Mouse (Mus musculus) liver, adult (tissue): ENCODE results near the gene Ecm1.

Experiments used
- GATA4 ChIP-seq: IDR thresholded peaks from 2 replicates; pipeline ENCODE4 v1.6.1; 2014; ENCODE audit warnings: mild to moderate bottlenecking, low read length; ENCODE audit not compliant: insufficient replicate concordance

The Ecm1 gene

DNA sequence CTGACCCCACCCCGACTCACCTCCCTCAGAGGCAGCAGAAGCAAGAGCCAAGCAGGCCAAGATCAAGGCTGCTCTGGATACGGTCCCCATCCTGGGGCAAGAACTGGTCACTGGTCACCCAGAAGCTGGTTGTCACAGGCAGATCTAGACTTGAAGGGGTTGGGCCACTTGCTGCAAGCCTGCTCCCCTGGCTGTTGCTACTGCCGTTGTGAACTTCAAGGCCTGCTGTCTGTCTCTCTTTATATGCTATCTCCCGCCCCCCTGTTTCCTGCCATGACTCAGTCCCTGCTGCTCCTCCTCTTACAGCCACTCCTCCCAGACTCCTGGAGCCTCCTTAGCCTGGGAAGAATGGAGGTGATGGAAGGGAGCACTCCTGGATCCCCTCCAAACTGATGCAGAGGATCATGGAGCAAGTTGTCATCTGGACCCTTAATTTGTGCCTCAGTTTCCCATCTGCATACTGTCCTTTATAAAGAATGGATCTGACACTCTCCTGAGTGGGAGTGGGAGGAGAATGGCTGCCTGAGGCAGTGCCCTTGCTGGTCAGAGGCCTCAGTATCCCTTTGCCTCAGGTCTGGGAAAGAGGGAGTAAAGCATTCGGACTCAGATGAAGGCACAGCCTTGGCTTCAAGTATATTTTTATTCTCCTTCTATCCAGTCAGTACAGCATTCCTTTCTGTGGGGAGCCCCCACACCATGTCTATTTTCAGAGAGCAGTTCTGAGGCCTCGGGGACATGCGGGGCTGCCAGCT is at the start of gene Ecm1:
Ecm1 (minus strand) TSS at position 217 of the 752 bp plus-strand sequence.
- TF ChIP-seq GATA4, result no peak; the same call in 1 of the 2 replicates

DNA sequence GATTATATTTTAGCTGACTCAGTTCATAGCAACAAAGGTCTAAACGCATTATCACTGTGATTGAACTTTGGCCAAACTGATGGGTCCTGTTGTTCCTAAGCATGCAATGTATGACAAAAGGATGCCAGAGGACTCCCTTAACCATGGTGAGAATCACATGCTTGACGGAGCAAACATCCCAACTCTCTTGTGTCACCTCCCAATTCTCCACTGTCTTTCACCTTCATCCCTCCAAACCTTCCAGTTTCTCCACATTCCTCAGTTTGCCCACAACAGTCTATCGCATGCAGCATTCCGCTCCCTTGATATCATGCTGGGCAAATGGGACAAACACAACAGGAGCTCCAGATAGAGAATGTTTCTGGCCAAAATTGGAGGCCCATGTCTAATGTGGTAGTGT is 46.1 kb upstream of the Ecm1 start:
- TF ChIP-seq GATA4, result no peak

DNA sequence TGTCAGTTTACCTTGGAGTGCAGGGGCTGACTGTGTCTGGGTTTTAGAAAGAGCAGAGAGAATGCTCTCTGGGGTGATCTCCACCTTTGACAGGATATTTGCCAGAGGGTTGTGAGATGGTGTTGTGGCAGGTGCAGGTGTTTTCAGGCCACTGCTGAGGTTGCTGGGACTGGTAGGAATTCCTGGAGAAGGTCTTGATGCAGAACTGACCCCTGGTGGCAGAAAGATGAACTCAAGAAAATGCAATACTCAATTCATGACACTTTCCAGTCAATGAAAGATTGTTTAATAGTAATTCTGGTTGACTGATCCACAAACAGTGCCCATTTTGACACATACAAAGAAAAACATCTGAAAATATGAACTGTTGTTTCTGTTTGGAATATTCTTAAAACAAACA is 32.6 kb upstream of the Ecm1 start:
- no peak for TF ChIP-seq GATA4

DNA sequence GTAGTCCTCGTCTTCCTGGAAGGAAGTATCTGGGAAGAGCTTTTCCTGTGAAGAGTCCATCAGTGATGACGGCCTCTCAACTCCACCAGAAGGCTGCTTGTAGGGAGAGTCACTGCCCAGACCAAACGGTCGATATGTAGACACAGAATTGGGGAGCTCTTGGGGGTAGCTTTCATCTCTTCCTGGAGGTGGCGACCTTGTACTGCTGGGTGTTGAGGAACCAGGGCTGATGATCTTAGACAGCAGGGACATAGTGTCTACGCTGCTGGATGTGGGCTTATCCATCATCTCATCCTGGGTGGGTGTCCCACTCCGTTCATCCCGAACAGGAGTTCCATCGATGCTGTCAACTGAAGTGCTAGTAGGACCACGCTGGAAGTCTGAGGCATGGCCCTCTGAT is 26.2 kb upstream of the Ecm1 start:
- no peak for TF ChIP-seq GATA4

DNA sequence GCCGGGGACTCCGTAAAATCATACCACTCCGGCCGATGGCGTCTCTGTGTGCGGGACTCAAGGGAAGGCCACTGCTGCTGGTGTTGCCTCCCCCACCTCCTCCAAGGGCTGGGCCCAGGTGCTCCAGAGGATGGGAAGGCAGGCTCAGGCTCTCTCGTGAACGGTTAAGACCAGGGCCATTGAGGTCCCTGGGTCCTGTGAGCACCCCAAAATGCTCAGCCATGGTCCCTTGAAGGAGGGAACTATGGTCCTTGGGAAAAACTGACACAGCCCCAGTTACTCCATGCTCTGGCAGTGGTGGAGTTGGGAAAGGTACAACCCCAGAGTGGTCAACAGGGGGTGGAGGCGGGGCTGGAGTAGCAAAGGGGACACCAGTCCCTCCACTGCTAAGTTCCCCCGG is 24.4 kb upstream of the Ecm1 start:
- TF ChIP-seq GATA4, result no peak

DNA sequence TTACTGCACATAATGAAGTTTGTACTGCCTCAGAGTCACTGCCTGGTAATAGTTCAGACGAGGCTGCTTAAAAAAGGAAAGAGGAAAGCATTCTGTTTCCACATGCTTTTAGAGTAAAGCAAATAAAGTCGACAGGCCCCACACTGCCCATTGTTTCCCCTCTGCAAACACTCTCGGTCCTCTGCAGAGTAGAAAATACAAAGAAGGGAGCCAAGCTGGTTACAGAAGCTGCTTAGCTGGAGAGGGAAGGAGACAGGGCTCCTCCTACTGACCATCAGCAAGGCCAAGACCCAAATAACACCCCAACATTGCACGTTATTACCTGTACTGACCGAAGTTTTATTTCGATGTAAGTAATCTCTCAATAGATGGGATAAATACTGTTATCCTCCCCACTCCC is 23.6 kb upstream of the Ecm1 start:
- no peak for TF ChIP-seq GATA4

DNA sequence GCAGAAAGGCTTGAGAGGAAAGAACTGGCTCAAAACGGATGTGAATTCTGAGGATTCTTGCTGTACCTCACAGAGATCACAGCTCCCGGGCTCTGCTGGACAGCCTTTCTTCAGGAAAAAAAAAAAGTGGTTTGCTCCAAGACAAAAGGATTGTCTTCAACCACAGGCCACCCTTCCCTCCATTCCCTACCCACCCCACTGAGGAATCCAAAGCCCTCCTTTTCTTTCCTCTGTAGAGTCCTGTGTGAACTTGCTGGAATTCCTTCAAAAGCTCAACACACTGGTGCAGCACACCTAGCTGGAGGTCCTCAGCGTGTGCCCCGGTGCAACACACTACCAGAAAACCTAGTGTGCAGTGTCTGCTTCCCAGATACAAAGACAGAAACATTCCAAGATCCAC is 22.4 kb upstream of the Ecm1 start:
- no peak for TF ChIP-seq GATA4

DNA sequence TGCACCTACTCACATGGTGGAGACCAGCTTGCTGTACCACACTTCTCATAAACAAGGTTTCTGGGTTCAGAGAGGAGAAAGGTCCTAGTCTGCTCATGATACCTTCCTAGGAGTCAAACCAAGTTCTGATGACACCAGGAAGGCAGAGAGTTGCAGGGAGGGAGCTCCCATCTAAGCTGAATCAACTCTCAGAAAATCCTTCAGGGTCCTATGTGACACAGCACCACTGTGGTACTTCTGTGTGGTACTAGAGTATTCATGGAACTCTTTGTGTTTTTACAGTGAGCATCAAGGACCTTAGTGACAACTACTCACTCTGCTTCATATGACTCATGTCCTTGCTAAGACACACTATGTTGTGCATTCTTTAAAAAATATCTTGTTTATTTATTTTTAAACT is 21.3 kb upstream of the Ecm1 start:
- no peak for TF ChIP-seq GATA4

DNA sequence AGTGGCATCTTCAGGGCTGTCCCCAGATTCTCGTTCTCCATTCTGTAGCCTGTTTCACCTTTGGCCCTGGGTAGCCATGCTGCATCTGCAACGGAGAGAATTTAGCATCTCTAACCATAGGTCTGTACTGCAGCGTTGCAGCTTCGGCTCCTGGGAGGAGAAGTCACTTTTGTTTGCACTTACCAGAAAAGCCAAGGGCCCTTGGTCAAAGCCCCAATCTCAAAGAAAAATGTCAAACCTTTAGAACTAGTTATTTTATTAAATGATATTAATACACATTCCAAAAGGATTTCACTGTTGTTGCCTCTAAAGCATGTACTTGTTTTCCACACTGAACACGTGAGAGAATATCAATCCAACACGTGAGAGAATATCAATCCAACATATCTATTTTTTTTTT is 20.7 kb upstream of the Ecm1 start, which contains the start of gene Tars2:
Tars2 (minus strand) TSS at position 101 of the 400 bp plus-strand sequence.
- TF ChIP-seq GATA4, result no peak

DNA sequence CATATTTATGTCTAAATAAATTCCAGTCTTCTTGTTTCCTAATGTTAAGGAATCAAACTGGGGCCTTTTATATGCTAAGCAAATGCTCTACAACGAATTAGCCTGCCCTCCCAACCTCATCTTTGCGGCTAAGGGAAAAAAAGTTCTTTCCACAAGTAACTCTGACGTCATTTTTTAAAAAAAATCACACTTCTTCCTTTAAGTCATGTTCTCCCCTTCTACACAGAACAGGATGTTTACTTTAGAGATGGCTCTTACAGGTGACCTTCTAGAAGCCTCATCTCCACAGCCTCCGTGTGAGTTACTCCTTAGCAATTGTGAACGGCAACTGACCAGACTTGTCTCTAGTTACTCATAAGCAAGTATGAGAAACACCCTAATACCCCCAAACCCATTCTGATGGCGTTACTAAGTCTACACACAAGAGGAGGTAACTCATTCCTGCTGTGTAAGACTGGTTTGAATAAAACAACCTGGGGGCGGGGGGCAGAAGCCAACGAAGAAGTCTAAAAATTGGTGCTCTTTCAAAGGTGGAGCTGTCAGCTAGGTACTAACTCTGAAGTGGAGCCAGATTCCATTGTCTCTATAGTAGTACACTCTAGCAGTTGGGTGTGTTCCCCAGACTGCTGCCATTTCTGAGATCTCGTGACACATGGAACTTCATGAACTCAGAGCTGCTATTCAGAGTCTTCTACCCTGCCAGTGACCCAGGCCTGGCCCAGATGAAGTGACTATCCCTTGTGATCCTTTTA is 19.3 kb upstream of the Ecm1 start:
- no peak for TF ChIP-seq GATA4

DNA sequence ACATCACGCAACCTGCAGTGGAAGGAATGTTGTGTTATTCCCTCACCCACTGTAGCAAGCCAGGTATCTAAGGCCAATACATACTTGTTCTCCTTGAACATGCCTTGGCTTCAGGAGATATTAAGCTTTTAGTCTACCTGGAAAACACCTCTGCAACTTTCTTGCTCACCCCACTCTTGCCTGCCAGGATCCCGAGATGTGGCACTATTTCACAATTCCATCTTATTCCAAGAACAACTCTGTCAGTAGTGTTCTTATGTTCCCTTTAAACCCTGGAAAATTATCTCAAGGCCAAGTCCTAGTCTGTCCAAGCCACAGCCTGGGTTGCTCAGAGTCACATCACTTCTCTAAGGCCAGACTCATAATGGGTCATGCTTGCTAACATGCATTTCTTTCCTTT is 17.4 kb upstream of the Ecm1 start:
- no peak for TF ChIP-seq GATA4

DNA sequence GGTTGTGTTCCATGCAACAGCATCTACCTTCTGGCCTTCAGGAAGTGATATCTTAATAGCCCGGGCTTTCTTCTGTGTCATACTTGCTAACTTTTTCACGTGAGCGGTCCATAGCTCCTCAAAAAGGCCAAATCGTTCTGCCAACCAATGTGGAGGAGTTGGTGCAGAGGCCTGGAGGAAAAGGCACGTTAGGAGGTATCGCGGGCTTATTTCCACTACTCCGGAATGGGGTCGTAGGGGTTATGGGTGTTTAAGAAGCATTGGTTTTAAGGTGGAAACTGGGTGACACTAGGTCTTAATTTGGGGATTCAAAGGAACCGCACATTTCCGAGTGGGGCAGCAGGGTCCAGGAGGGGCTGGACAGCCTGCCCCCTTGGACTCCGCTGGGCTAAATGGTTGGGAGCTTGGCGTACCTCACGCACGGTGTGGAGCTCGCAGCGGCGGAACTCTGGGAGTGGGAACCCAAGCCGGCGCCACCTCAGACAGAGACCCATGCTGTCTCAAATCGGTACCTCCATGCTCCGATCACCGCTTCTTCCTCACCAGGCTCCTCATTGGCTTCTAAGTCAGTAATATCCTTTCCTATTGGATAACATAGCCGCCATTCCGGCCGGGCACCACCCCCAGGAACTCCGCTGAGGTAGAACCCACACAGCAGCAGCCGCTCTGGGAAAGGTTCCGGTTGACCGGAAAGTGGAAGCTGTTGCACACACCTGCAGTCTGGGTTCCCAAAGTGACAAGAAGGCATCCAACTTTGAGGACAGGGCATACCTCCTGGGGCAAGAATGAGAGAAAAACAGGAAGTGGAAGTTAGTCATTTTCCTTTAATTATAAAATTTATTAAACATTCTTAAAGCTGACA is 15.2 kb upstream of the Ecm1 start:
- TF ChIP-seq GATA4, result no peak

DNA sequence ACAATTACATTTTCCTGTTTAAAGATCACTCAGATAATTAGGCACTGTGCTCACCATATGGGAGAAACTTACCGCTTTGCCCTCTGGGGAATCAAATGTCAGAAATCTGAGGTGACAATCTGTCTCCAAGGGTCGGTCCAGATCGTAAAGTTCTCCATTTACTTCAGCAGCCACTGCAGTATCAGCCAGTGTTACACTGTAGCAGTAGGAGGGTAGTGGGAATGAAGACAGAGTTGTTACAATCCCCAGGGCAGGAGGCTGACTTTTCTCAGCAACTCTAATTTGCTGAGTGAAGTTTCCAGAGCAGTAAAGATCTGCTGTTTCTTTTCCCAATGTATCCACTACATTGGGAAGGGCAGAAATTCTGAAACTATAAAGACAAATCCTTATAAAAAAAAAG is 13.6 kb upstream of the Ecm1 start:
- TF ChIP-seq GATA4, result no peak

DNA sequence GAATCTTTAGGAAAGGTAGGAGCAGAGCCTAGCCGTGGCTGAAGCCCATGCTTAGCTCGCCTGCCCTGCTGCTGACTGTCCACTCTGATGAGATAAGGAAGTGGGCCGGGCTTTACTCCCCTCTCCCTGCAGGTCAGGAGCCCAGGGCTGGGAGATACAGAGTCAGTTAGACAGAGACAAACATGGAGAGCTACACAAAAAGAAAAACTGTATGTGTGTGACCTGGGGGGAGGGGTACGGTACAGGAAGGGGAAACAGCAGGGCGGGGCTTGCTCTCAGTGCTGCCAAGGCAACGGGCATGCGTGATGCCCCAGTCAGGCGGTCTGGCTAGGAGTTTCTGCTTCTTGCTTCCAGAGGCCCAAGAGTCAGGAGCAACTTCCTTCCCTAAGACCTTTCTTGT is 1.0 kb upstream of the Ecm1 start:
- peak; percentile 65; the same call in 1 of the 2 replicates for TF ChIP-seq GATA4

DNA sequence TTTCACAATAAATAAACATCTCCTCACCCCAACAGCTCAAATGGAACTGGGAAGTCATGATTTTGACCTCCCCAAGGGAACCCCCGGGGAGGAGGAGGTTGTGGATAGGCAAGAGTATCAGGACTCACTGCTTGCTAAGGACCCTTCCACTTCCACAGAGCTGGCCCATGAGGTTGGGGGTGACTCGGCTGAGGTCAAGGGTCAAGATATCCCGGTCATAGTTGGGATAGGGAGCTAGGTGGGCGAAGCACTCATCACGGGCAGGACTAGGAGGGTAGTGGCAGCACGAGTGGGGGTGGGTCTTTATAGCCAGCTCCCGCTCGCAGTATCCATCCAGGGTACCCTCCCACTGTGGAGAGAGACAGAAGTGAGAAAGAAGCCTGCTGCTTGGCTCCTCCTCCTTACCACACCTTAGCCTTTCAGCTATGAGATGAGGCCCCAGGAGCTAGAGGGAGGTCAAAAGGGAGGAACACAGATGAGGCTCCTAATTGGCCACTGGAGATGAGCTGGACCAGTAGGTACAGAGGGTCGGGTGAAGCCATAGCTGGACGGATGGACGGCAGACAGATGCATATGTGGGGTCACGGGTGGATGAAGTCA is 4.2 kb downstream of the Ecm1 start:
- TF ChIP-seq GATA4, result no peak
